Mouse (Mus musculus) hindbrain, embryonic 11.5 days (tissue): ENCODE results near the gene Gm15517. TPM values are rescaled to one million over a fixed set of nuclear protein-coding genes. Genes with fewer than 3 reads are reported as not detected.
"Not testable (repeated sequence)": the region's sequence is repeated elsewhere in the genome, so short reads cannot be mapped to it uniquely, and the experiment has no call there.

Experiments used
- ATAC-seq: fragments of 200-750 bp; cut with Nextera tagmentation; 2 replicates; pipeline ENCODE4 v1.8.0; 2017; ENCODE audit warnings: mild to moderate bottlenecking, moderate TSS enrichment, moderate library complexity; ENCODE audit not compliant: low FRiP score
- DNase-seq: peaks from one replicate; pipeline ENCODE4 v3.0.0-alpha.2; 2015; ENCODE audit warnings: low spot score
- H3K27ac ChIP-seq: fragments of 300-500 bp; sonication (generic); 2 replicates; pipeline ENCODE4 v1.5.1; 2014; ENCODE audit warnings: mild to moderate bottlenecking, low read depth, low read length
- H3K27me3 ChIP-seq: fragments of 300-500 bp; sonication (generic); 2 replicates; pipeline ENCODE4 v1.6.1; 2014; ENCODE audit warnings: mild to moderate bottlenecking, low read length, moderate library complexity, mixed read lengths; ENCODE audit not compliant: control insufficient read depth, insufficient read depth
- H3K36me3 ChIP-seq: fragments of 300-500 bp; sonication (generic); 2 replicates; pipeline ENCODE4 v1.6.1; 2014; ENCODE audit warnings: mild to moderate bottlenecking, low read length, moderate library complexity, mixed read lengths; ENCODE audit not compliant: control insufficient read depth, insufficient read depth
- H3K4me1 ChIP-seq: fragments of 300-500 bp; sonication (generic); replicated peaks from 2 replicates; pipeline ENCODE4 v1.6.1; 2014; ENCODE audit warnings: low read length, mixed read lengths; ENCODE audit not compliant: control insufficient read depth, insufficient read depth
- H3K4me2 ChIP-seq: fragments of 300-500 bp; sonication (generic); replicated peaks from 2 replicates; pipeline ENCODE4 v1.6.1; 2014; ENCODE audit warnings: mild to moderate bottlenecking, low read depth, low read length
- H3K4me3 ChIP-seq: fragments of 300-500 bp; sonication (generic); 2 replicates; pipeline ENCODE4 v1.5.1; 2014; ENCODE audit warnings: low read depth, low read length
- H3K9ac ChIP-seq: fragments of 300-500 bp; sonication (generic); 2 replicates; pipeline ENCODE4 v1.6.1; 2014; ENCODE audit warnings: low read depth, low read length
- H3K9me3 ChIP-seq: fragments of 300-500 bp; sonication (generic); 2 replicates; pipeline ENCODE4 v1.6.1; 2016; ENCODE audit warnings: low read length; ENCODE audit not compliant: control insufficient read depth
- WGBS: fragments of 180-500 bp; shearing (Covaris S2); extraction: QIAGEN DNeasy Blood & Tissue Kit; methylation state at CpG from one replicate; pipeline ENCODE4 v1.1.7; 2014; 5-methylcytosine and 5-hydroxymethylcytosine counted together
- polyA plus RNA-seq: library from polyadenylated mRNA; unstranded; fragments of >200 nt; fragmentation: Nextera tagmentation; extraction: Ambion mirVana; gene quantifications from 2 replicates; pipeline ENCODE4 v1.2.1, GENCODE M21; 2014

Gm15517 gene
- not detected in 2 replicates for polyA plus RNA-seq

GRCm38 (mm10) chr7:44261147-44261546, at the start of gene Gm15517:
Gene Gm15517 (plus strand): TSS chr7:44261447.
- Histone ChIP-seq H3K4me2 (no peak within 1 kb of the TSS), H3K9me3 (no peaks in the 10 kb centered on the region), H3K4me3 (no peak within 1 kb of the TSS), H3K9ac (no peak within 1 kb of the TSS), H3K36me3 (no peaks in the 10 kb centered on the region), H3K4me1 (no peaks in the 10 kb centered on the region), H3K27me3 (no peaks in the 10 kb centered on the region; the same call in 1 of the 2 replicates), H3K27ac (no peak within 1 kb of the TSS)
- DNase-seq (no peak), ATAC-seq (no peak)
- WGBS = 53% methylated on average over 5 of the region's 5 CpGs

DNA sequence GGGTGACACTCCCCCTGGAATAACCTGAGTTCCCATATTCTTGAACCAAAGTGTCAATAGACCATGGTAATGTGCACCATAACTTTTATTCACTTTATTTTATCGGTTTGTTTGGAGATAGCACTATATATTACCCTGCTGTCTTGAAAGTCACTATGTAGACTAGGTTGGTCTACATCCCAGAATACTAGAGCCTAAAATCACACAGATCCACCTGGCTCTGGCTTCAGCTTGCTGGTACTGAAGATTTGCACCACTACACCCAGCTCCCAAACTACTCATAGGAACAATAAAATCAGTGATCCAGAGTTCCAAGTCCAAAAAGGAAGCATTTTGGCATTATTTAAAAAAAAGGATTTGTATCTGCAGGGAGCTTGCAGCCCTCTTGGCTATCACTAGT, 45.6 kb upstream of the Gm15517 start, which contains the start of gene Klk1b5:
Klk1b5 (plus strand) TSS at position 301 of the 400 bp plus-strand sequence.
- WGBS = 76% methylated on average over 1 of the region's 1 CpGs
- Histone ChIP-seq H3K9ac (no peak within 1 kb of the TSS), H3K9me3 (no peaks in the 10 kb centered on the region), H3K27ac (no peak within 1 kb of the TSS), H3K36me3 (no peaks in the 10 kb centered on the region), H3K4me1 (no peaks in the 10 kb centered on the region), H3K27me3 (no peaks in the 10 kb centered on the region), H3K4me3 (no peak within 1 kb of the TSS), H3K4me2 (no peak within 1 kb of the TSS)
- DNase-seq = no peak
- no peak for ATAC-seq

GRCm38 (mm10) chr7:44221601-44222000, 39.6 kb upstream of the Gm15517 start:
- not testable (repeated sequence) for H3K9me3 ChIP-seq, H3K4me2 ChIP-seq, H3K36me3 ChIP-seq, H3K27me3 ChIP-seq, H3K27ac ChIP-seq, H3K9ac ChIP-seq, ATAC-seq, H3K4me1 ChIP-seq, DNase-seq, H3K4me3 ChIP-seq
- WGBS = 72% methylated on average over 8 of the region's 10 CpGs

- 83% methylated on average over 6 of the region's 6 CpGs for WGBS
- not testable (repeated sequence) for H3K27ac ChIP-seq, DNase-seq, H3K4me1 ChIP-seq, H3K27me3 ChIP-seq, ATAC-seq, H3K4me3 ChIP-seq, H3K9me3 ChIP-seq, H3K4me2 ChIP-seq, H3K36me3 ChIP-seq, H3K9ac ChIP-seq
Measured at GRCm38 (mm10) chr7:44222335-44222734, 38.9 kb upstream of the Gm15517 start.

- Histone ChIP-seq H3K9ac (no peak within 1 kb of the TSS), H3K36me3 (no peaks in the 10 kb centered on the region), H3K4me2 (no peak within 1 kb of the TSS), H3K9me3 (no peaks in the 10 kb centered on the region), H3K4me1 (no peaks in the 10 kb centered on the region), H3K27ac (no peak within 1 kb of the TSS), H3K4me3 (no peak within 1 kb of the TSS), H3K27me3 (no peaks in the 10 kb centered on the region)
- no peak for DNase-seq
- ATAC-seq = no peak
- 45% methylated on average over 1 of the region's 1 CpGs for WGBS
Measured at GRCm38 (mm10) chr7:44225076-44225475, 36.2 kb upstream of the Gm15517 start, which contains the start of gene Klk1. Gene Klk1 (plus strand): TSS chr7:44225360.

DNA sequence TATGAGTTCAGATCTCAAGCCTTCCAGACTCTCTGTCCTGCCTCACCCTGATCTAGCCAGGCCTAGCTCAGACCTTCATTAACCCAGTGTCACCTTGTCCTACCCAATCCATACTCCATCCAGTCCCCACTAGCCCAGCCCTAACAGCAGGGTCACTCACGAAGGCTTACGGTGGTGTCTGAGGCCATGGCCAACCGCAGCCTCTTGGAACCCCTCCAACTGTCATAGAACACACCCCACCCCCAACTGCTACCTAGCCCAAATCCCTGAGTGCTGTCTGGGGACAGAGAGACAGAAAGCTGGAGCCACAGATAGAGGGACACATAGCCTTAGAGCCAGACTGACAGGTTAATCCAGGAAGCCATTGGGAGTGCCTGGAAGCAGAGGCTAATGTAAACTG, 25.3 kb upstream of the Gm15517 start, which contains the start of gene Gm36864:
Gm36864 (plus strand) TSS at position 269 of the 400 bp plus-strand sequence.
- Histone ChIP-seq H3K4me3 (no peak within 1 kb of the TSS), H3K4me1 (no peaks in the 10 kb centered on the region), H3K9me3 (no peaks in the 10 kb centered on the region), H3K27me3 (no peaks in the 10 kb centered on the region), H3K27ac (no peak within 1 kb of the TSS), H3K36me3 (no peaks in the 10 kb centered on the region), H3K4me2 (no peak within 1 kb of the TSS), H3K9ac (no peak within 1 kb of the TSS)
- ATAC-seq = no peak
- DNase-seq = no peak
- WGBS = 75% methylated on average over 3 of the region's 3 CpGs

DNA sequence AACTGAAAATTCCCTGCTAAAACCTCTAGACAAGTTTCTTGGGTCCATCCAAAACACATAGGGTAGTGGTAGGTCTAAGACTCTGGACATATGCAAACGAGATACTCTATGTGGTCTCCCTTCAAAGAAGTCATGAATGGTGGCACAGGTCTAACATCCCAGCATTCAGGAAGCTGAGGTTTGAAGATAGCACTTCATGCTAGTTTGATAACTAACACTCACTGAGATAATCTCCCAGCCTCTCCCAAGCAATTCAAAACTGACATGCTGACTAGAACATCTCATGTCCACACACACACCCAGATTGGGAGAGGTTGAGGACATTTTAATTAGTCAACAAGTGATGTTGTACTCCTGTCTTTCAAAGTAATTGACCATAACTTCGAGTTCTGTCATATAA, 21.3 kb upstream of the Gm15517 start:
- H3K27ac ChIP-seq = no peak overlapping the region
- no peak overlapping the region for H3K4me2 ChIP-seq
- ATAC-seq (no peak), DNase-seq (no peak)
- H3K9ac ChIP-seq = no peak overlapping the region
- H3K36me3 ChIP-seq = no peaks in the 10 kb centered on the region
- no peaks in the 10 kb centered on the region for H3K9me3 ChIP-seq
- H3K27me3 ChIP-seq = no peaks in the 10 kb centered on the region
- no peaks in the 10 kb centered on the region for H3K4me1 ChIP-seq
- H3K4me3 ChIP-seq = no peak overlapping the region
- WGBS = 67% methylated on average over 2 of the region's 2 CpGs

GRCm38 (mm10) chr7:44240712-44241111, 20.5 kb upstream of the Gm15517 start:
- Histone ChIP-seq H3K4me1 (no peaks in the 10 kb centered on the region; the same call in 1 of the 2 replicates), H3K27me3 (no peaks in the 10 kb centered on the region), H3K9ac (no peak overlapping the region), H3K4me3 (no peak overlapping the region), H3K4me2 (no peak overlapping the region), H3K9me3 (no peaks in the 10 kb centered on the region), H3K36me3 (no peaks in the 10 kb centered on the region), H3K27ac (no peak overlapping the region)
- DNase-seq = no peak
- ATAC-seq = no peak
- WGBS = 57% methylated on average over 1 of the region's 1 CpGs

GRCm38 (mm10) chr7:44241163-44241562, 20.1 kb upstream of the Gm15517 start:
- Histone ChIP-seq H3K4me3 (no peak overlapping the region), H3K4me2 (no peak overlapping the region), H3K9ac (no peak overlapping the region), H3K27ac (no peak overlapping the region), H3K36me3 (no peaks in the 10 kb centered on the region), H3K9me3 (no peaks in the 10 kb centered on the region), H3K27me3 (no peaks in the 10 kb centered on the region), H3K4me1 (no peaks in the 10 kb centered on the region; the same call in 1 of the 2 replicates)
- 79% methylated on average over 2 of the region's 2 CpGs for WGBS
- no peak for DNase-seq
- no peak for ATAC-seq
